Mouse (Mus musculus) megakaryocyte, adult 5-6 weeks (primary cell): ENCODE measurements around the gene Rab5if. TPM values are rescaled to one million over a fixed set of nuclear protein-coding genes. Genes with fewer than 3 reads are reported as not detected.
A peak's percentile ranks its signal among the peaks of the same experiment; 100 is the strongest.
"Not testable (repeated sequence)": the region's sequence is repeated elsewhere in the genome, so short reads cannot be mapped to it uniquely, and the experiment has no call there.

Source experiments
- ATAC-seq: 2 replicates; pipeline ENCODE4 v1.8.0; 2016; ENCODE audit warnings: mild to moderate bottlenecking, inconsistent platforms; ENCODE audit not compliant: poor library complexity, severe bottlenecking
- total RNA-seq, 2 experiments: library from RNA; stranded (forward) in 1 of 2; stranded (reverse) in 1 of 2; fragments of 153-499, 151-499 nt in 1 of 2; fragments of 221-1000, 200-1000 nt in 1 of 2; gene quantifications; 2 replicates each; pipeline versions ENCODE4 v1.2.3 to v1.2.4; 2015 to 2017

The Rab5if gene
- total RNA-seq, 2 experiments from 2014 or later: 194 to 374 TPM

- ATAC-seq: not testable (repeated sequence)
Measured at GRCm38 (mm10) chr2:156885666-156886065, 22.7 kb downstream of the Rab5if start.

- peak; percentile 68 for ATAC-seq
Measured at GRCm38 (mm10) chr2:156886084-156886631, 23.2 kb downstream of the Rab5if start.

GRCm38 (mm10) chr2:156887017-156887416 lies 24.1 kb downstream of the Rab5if start, which contains the start of gene Sla2:
Gene Sla2 (minus strand): TSS chr2:156887192.
- ATAC-seq: peak; percentile 77

GRCm38 (mm10) chr2:156888490-156888889 lies 25.6 kb downstream of the Rab5if start:
- ATAC-seq: no peak

- ATAC-seq: no peak
Measured at GRCm38 (mm10) chr2:156892240-156892639, 29.3 kb downstream of the Rab5if start.

GRCm38 (mm10) chr2:156892821-156893220 lies 29.9 kb downstream of the Rab5if start:
- no peak for ATAC-seq

GRCm38 (mm10) chr2:156894496-156895265 lies 31.8 kb downstream of the Rab5if start:
- no peak for ATAC-seq

GRCm38 (mm10) chr2:156896384-156896914 lies 33.5 kb downstream of the Rab5if start:
- ATAC-seq: no peak

GRCm38 (mm10) chr2:156897034-156897433 lies 34.1 kb downstream of the Rab5if start:
- ATAC-seq: no peak

- ATAC-seq: no peak
Measured at GRCm38 (mm10) chr2:156898374-156898773, 35.4 kb downstream of the Rab5if start.

- no peak for ATAC-seq
Measured at GRCm38 (mm10) chr2:156899184-156899583, 36.3 kb downstream of the Rab5if start.

- ATAC-seq: no peak
Measured at GRCm38 (mm10) chr2:156901344-156901743, 38.4 kb downstream of the Rab5if start.

GRCm38 (mm10) chr2:156901883-156902282 lies 39.0 kb downstream of the Rab5if start:
- ATAC-seq: no peak

- ATAC-seq: not testable (repeated sequence)
Measured at GRCm38 (mm10) chr2:156902411-156902810, 39.5 kb downstream of the Rab5if start.

GRCm38 (mm10) chr2:156903367-156903766 lies 40.4 kb downstream of the Rab5if start:
- ATAC-seq: no peak

GRCm38 (mm10) chr2:156904976-156905717 lies 42.2 kb downstream of the Rab5if start:
- ATAC-seq: no peak

- ATAC-seq: not testable (repeated sequence)
Measured at GRCm38 (mm10) chr2:156905931-156906330, 43.0 kb downstream of the Rab5if start.

- no peak for ATAC-seq
Measured at GRCm38 (mm10) chr2:156913191-156913590, 50.3 kb downstream of the Rab5if start.

- no peak for ATAC-seq
Measured at GRCm38 (mm10) chr2:156915559-156915958, 52.6 kb downstream of the Rab5if start.

GRCm38 (mm10) chr2:156916419-156917125 lies 53.6 kb downstream of the Rab5if start:
- ATAC-seq: no peak

GRCm38 (mm10) chr2:156918562-156918961 lies 55.6 kb downstream of the Rab5if start:
- ATAC-seq: peak; percentile 71
